Mouse (Mus musculus) kidney, postnatal 10 days (tissue): ENCODE data around the gene Chd1l.

Experiments
- DNase-seq: peaks from one replicate; pipeline ENCODE4 v3.0.0; 2021; ENCODE audit warnings: mixed read lengths

Chd1l gene

DNA sequence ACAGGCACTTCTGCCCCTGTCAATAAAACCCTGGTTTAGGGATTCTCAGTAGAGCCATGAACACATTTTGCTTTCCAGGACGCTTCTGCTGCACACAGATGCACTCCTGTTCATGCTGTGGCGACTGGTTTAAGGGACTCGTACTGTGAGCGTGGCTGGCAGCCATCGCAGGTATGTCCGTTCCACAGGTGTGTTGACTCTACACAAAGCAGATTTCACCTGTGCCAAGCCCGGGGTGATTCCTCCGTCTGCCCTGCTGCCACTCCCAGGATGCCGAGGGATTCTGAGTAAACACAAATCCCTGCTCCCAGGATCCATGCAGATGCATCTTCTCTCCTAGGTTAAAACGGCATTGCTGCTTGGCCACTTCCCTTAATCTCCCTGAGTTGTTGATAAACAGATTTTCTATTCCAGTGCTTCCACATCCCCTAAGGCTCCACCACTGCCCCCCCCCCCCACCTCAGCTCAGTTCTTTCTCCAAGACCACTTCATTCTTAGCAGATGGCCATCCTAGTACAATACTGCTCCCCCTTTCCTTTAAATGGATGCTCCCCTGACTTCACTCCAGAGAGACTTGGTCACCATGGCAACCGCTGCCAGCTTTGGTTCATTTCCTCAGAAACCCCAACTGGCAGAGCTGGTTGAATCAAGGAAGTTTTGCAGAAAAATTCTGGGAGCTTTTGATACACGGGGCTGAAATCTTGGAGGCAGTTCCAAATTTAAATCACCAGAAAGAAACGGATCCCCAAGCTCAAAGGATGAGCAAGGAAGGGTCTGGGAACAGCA, 87.9 kb downstream of the Chd1l start:
- no peak for DNase-seq

DNA sequence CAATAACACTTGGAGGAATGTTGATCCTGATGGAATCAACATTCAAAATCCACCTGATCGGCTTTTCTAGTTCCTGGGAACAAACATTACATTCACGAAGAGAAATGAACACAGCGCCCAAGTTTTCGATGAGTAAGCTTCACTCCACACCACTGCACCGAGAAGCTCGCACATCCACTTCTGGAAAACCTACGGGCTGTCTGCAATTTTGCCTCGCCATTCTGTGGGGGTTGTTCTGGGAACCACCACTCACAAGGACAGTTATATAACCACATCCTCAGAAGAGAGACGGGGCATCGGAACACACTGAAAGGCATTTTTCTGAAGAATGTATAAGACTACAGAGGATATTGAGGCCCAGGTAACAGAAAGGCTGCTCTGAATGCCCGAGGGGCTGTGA, 90.1 kb downstream of the Chd1l start:
- DNase-seq: no peak

DNA sequence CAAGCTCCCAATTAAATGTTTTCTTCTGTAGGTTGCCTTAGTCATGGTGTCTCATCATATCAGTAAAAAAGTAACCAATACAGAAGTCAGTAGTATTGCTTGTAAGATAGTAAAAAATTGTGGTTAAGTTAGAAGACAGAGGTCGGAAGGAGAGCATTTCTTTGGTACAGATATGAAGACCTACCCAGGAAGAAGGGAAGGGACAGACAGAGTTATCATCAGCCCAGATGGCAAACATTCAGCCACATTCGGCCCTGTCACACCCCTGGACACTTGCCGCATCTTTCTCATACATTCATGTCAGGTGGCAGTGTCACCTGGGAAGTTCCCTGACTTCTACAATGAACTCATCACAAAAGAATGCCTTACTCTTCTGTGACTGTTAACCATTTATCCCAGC, 97.7 kb downstream of the Chd1l start:
- no peak for DNase-seq
